Comparison of ENCODE assay signal across 9 mouse cellular contexts in the genomic region with DNA sequence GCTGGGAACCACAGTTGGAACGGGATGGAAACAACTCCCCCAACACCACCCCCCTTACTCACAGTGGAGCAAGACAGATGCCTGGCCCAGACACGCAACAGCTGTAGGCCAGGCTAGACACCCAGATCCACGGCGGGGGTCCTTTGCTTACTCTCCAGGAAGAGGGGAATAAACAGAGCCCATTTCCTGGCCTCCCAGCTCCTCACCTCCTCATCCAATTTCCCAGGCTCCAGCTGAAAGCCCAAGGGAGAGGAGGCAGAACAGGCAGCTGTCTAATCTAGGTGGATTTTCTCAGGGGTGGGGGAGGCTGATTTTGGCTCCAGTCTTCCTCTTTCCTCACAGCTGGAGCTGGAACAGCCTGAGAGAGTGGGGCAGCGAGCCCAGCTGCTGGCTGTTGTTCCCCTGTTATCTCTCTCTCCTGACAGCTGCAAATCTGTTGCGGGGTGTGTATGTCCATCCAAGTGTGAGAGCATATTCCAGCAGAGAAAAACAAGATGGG.
DNase-seq lines count a peak whose midpoint lies in the region; ATAC-seq lines count a peak whose summit lies in the region.
"Had no signal": no experiment of that assay in that cellular context is flagged by ENCODE, and none has a peak within 500 bp of the region (broad histone marks: within the 10 kb centered on the region; RNA-seq: fewer than 3 reads in every experiment).

No protein-coding gene starts in this region.

- H3K9ac ChIP-seq in kidney, embryonic 14.5 days (ENCODE audit: low read depth, low read length) = no peak overlapping the region

- H3K4me2 ChIP-seq in kidney, embryonic 14.5 days (replicated peaks; ENCODE audit: low read depth, low read length) = no peak overlapping the region

- no peak overlapping the region for H3K4me3 ChIP-seq in kidney, embryonic 14.5 days (ENCODE audit: low read length)
- H3K4me3 ChIP-seq: erythroblast, embryonic 14.5 days had no signal

- H3K36me3 ChIP-seq in kidney, embryonic 14.5 days (ENCODE audit: control insufficient read depth, insufficient read depth, low read length) = no peaks in the 10 kb centered on the region

- H3K4me1 ChIP-seq in kidney, embryonic 14.5 days (ENCODE audit: control insufficient read depth, insufficient read depth, low read length) = peaks cover 20% of the 10 kb centered on the region

- no peaks in the 10 kb centered on the region; the same call in 1 of the 2 replicates for H3K27me3 ChIP-seq in kidney, embryonic 14.5 days (ENCODE audit: control insufficient read depth, insufficient read depth, low read length)

- DNase-seq in kidney, adult 11 months = no peak
- peak; percentile 16 for DNase-seq in brain, embryonic 18.5 days (ENCODE audit: low read depth, low spot score)
- peak; percentile 99 for DNase-seq in heart, adult 11 months
- peak; percentile 73 to 81 for DNase-seq in kidney, postnatal 4 days
- DNase-seq in retina, postnatal 1 day = peak; percentile 73
- DNase-seq in right cerebral cortex, adult 2 months (ENCODE audit: low spot score in 2 of 2) = no peak
- no peak for DNase-seq in right cerebral cortex, postnatal 14 days

- WGBS in kidney, embryonic 14.5 days = 14% methylated on average over 6 of the region's 6 CpGs

- no peaks in the 10 kb centered on the region; the same call in 1 of the 2 replicates for H3K9me3 ChIP-seq in kidney, embryonic 14.5 days (ENCODE audit: control insufficient read depth, low read length)

- peak; percentile 73 for ATAC-seq in kidney, embryonic 14.5 days (ENCODE audit: low FRiP score, low TSS enrichment)

- H3K27ac ChIP-seq in kidney, embryonic 14.5 days (ENCODE audit: low read depth, low read length) = no peak overlapping the region; the same call in 1 of the 2 replicates

Comparison
In these comparisons a context has a peak if more than half of its experiments do, and no peak if none do; other contexts are left out.
1. DNase-seq: peak in brain, embryonic 18.5 days (single experiment), heart, adult 11 months (single experiment), kidney, postnatal 4 days (2 of 2) and retina, postnatal 1 day (single experiment); none in kidney, adult 11 months (single experiment), right cerebral cortex, adult 2 months (0 of 2) and right cerebral cortex, postnatal 14 days (single experiment).